Mouse (Mus musculus) midbrain, embryonic 10.5 days (tissue): ENCODE results near the gene St8sia1. TPM values are rescaled to one million over a fixed set of nuclear protein-coding genes. Genes with fewer than 3 reads are reported as not detected.

ENCODE experiments used
- DNase-seq: peaks from one replicate; pipeline ENCODE4 v3.0.0-alpha.2; 2017; ENCODE audit warnings: low spot score
- H3K27ac ChIP-seq: fragments of 300-500 bp; sonication (generic); replicated peaks from 2 replicates; pipeline ENCODE4 v1.5.1; 2016; ENCODE audit warnings: mild to moderate bottlenecking
- H3K27me3 ChIP-seq: fragments of 300-500 bp; sonication (generic); 2 replicates; pipeline ENCODE4 v1.6.1; 2016; ENCODE audit warnings: low read depth, mild to moderate bottlenecking; ENCODE audit not compliant: poor library complexity, severe bottlenecking
- H3K36me3 ChIP-seq: fragments of 300-500 bp; sonication (generic); 2 replicates; pipeline ENCODE4 v1.6.1; 2016; ENCODE audit warnings: mild to moderate bottlenecking, moderate library complexity
- H3K4me1 ChIP-seq: fragments of 300-500 bp; sonication (generic); 2 replicates; pipeline ENCODE4 v1.6.1; 2016
- H3K4me3 ChIP-seq: fragments of 300-500 bp; sonication (generic); 2 replicates; pipeline ENCODE4 v1.5.1; 2016; ENCODE audit warnings: mild to moderate bottlenecking, moderate library complexity
- H3K9me3 ChIP-seq: fragments of 300-500 bp; sonication (generic); replicated peaks from 2 replicates; pipeline ENCODE4 v1.6.1; 2016; ENCODE audit warnings: mild to moderate bottlenecking
- WGBS: fragments of 180-500 bp; shearing (Covaris S2); methylation state at CpG from one replicate; pipeline ENCODE4 v1.1.7; 2016; 5-methylcytosine and 5-hydroxymethylcytosine counted together
- polyA plus RNA-seq: library from polyadenylated mRNA; unstranded; fragments of >200 nt; fragmentation: Nextera tagmentation; extraction: Ambion mirVana; gene quantifications from 2 replicates; pipeline ENCODE4 v1.2.1, GENCODE M21; 2016

The St8sia1 gene
- polyA plus RNA-seq, 1 experiment from 2014 or later = 3.9 TPM

- Histone ChIP-seq H3K9me3 (no peaks in the 10 kb centered on the region), H3K27me3 (no peaks in the 10 kb centered on the region), H3K4me3 (no peak overlapping the region), H3K27ac (no peak overlapping the region), H3K4me1 (peaks cover 10% of the 10 kb centered on the region), H3K36me3 (no peaks in the 10 kb centered on the region)
- 87% methylated on average over 9 of the region's 9 CpGs for WGBS
- DNase-seq = no peak
Observed at GRCm38 (mm10) chr6:142837326-142837725, 126.9 kb downstream of the St8sia1 start.

- 70% methylated on average over 18 of the region's 18 CpGs for WGBS
- Histone ChIP-seq H3K27ac (peak overlapping the region; percentile 67), H3K4me1 (peaks cover 10% of the 10 kb centered on the region), H3K9me3 (no peaks in the 10 kb centered on the region), H3K27me3 (no peaks in the 10 kb centered on the region), H3K36me3 (no peaks in the 10 kb centered on the region), H3K4me3 (no peak overlapping the region)
- peak; percentile 29 for DNase-seq
Observed at GRCm38 (mm10) chr6:142835726-142836125, 128.5 kb downstream of the St8sia1 start.

GRCm38 (mm10) chr6:142834911-142835310 lies 129.3 kb downstream of the St8sia1 start:
- Histone ChIP-seq H3K27me3 (no peaks in the 10 kb centered on the region), H3K27ac (peak overlapping the region; percentile 67; the same call in 1 of the 2 replicates), H3K9me3 (no peaks in the 10 kb centered on the region), H3K36me3 (no peaks in the 10 kb centered on the region), H3K4me3 (no peak overlapping the region), H3K4me1 (peaks cover 10% of the 10 kb centered on the region)
- 86% methylated on average over 4 of the region's 4 CpGs for WGBS
- no peak for DNase-seq

- 85% methylated on average over 3 of the region's 3 CpGs for WGBS
- no peaks in the 10 kb centered on the region for H3K9me3 ChIP-seq
- H3K4me3 ChIP-seq = no peak overlapping the region
- peaks cover 10% of the 10 kb centered on the region for H3K4me1 ChIP-seq
- H3K27ac ChIP-seq = no peak overlapping the region
- H3K36me3 ChIP-seq = peaks cover 4% of the 10 kb centered on the region; the same call in 1 of the 2 replicates
- no peak for DNase-seq
- no peaks in the 10 kb centered on the region for H3K27me3 ChIP-seq
Observed at GRCm38 (mm10) chr6:142831706-142832105, 132.5 kb downstream of the St8sia1 start.

GRCm38 (mm10) chr6:142831243-142831642 lies 133.0 kb downstream of the St8sia1 start:
- no peak for DNase-seq
- H3K9me3 ChIP-seq = no peaks in the 10 kb centered on the region
- H3K27ac ChIP-seq = no peak overlapping the region
- H3K36me3 ChIP-seq = peaks cover 4% of the 10 kb centered on the region; the same call in 1 of the 2 replicates
- H3K4me3 ChIP-seq = no peak overlapping the region
- H3K27me3 ChIP-seq = no peaks in the 10 kb centered on the region
- 53% methylated on average over 8 of the region's 8 CpGs for WGBS
- H3K4me1 ChIP-seq = peaks cover 10% of the 10 kb centered on the region

- Histone ChIP-seq H3K9me3 (no peaks in the 10 kb centered on the region), H3K4me3 (no peak overlapping the region), H3K27ac (no peak overlapping the region), H3K36me3 (peaks cover 4% of the 10 kb centered on the region; the same call in 1 of the 2 replicates), H3K27me3 (no peaks in the 10 kb centered on the region), H3K4me1 (0 out of 2 replicates have a peak, but pooled peaks cover 3% of the 10 kb centered on the region)
- 94% methylated on average over 3 of the region's 3 CpGs for WGBS
- no peak for DNase-seq
Observed at GRCm38 (mm10) chr6:142830221-142830620, 134.0 kb downstream of the St8sia1 start.

GRCm38 (mm10) chr6:142825449-142825848 lies 138.8 kb downstream of the St8sia1 start:
- Histone ChIP-seq H3K27me3 (no peaks in the 10 kb centered on the region), H3K4me3 (no peak overlapping the region), H3K27ac (no peak overlapping the region), H3K9me3 (no peaks in the 10 kb centered on the region), H3K4me1 (no peaks in the 10 kb centered on the region), H3K36me3 (peaks cover 4% of the 10 kb centered on the region; the same call in 1 of the 2 replicates)
- 92% methylated on average over 5 of the region's 5 CpGs for WGBS
- no peak for DNase-seq

GRCm38 (mm10) chr6:142823008-142823787 lies 141.1 kb downstream of the St8sia1 start:
- Histone ChIP-seq H3K27ac (no peak overlapping the region), H3K9me3 (no peaks in the 10 kb centered on the region), H3K4me1 (no peaks in the 10 kb centered on the region), H3K36me3 (no peaks in the 10 kb centered on the region), H3K4me3 (no peak overlapping the region), H3K27me3 (no peaks in the 10 kb centered on the region)
- 84% methylated on average over 5 of the region's 5 CpGs for WGBS
- DNase-seq = no peak

GRCm38 (mm10) chr6:142818306-142818705 lies 145.9 kb downstream of the St8sia1 start:
- no peak overlapping the region for H3K4me3 ChIP-seq
- H3K4me1 ChIP-seq = peaks cover 12% of the 10 kb centered on the region
- 95% methylated on average over 10 of the region's 10 CpGs for WGBS
- no peak overlapping the region for H3K27ac ChIP-seq
- DNase-seq = no peak
- H3K36me3 ChIP-seq = no peaks in the 10 kb centered on the region
- no peaks in the 10 kb centered on the region for H3K9me3 ChIP-seq
- no peaks in the 10 kb centered on the region for H3K27me3 ChIP-seq

GRCm38 (mm10) chr6:142815513-142815912 lies 148.7 kb downstream of the St8sia1 start:
- no peaks in the 10 kb centered on the region; the same call in 1 of the 2 replicates for H3K27me3 ChIP-seq
- H3K4me3 ChIP-seq = no peak overlapping the region
- no peaks in the 10 kb centered on the region for H3K9me3 ChIP-seq
- H3K4me1 ChIP-seq = peaks cover 21% of the 10 kb centered on the region
- H3K36me3 ChIP-seq = no peaks in the 10 kb centered on the region
- H3K27ac ChIP-seq = no peak overlapping the region
- WGBS = 79% methylated on average over 3 of the region's 3 CpGs
- DNase-seq = no peak

GRCm38 (mm10) chr6:142814495-142814921 lies 149.7 kb downstream of the St8sia1 start:
- Histone ChIP-seq H3K27me3 (no peaks in the 10 kb centered on the region; the same call in 1 of the 2 replicates), H3K4me1 (peaks cover 21% of the 10 kb centered on the region), H3K4me3 (peak overlapping the region; percentile 51), H3K9me3 (no peaks in the 10 kb centered on the region), H3K36me3 (no peaks in the 10 kb centered on the region), H3K27ac (peak overlapping the region; percentile 78)
- 5% methylated on average over 15 of the region's 15 CpGs for WGBS
- peak; percentile 87 for DNase-seq

GRCm38 (mm10) chr6:142814011-142814410 lies 150.2 kb downstream of the St8sia1 start:
- Histone ChIP-seq H3K36me3 (no peaks in the 10 kb centered on the region), H3K9me3 (no peaks in the 10 kb centered on the region), H3K4me3 (peak overlapping the region; percentile 51; the same call in 1 of the 2 replicates), H3K27ac (peak overlapping the region; percentile 78), H3K27me3 (no peaks in the 10 kb centered on the region; the same call in 1 of the 2 replicates), H3K4me1 (peaks cover 21% of the 10 kb centered on the region)
- WGBS = 70% methylated on average over 10 of the region's 10 CpGs
- DNase-seq = no peak

- Histone ChIP-seq H3K27me3 (no peaks in the 10 kb centered on the region; the same call in 1 of the 2 replicates), H3K36me3 (no peaks in the 10 kb centered on the region), H3K27ac (peak overlapping the region; percentile 46; the same call in 1 of the 2 replicates), H3K9me3 (no peaks in the 10 kb centered on the region), H3K4me3 (no peak overlapping the region), H3K4me1 (peaks cover 21% of the 10 kb centered on the region)
- 72% methylated on average over 5 of the region's 5 CpGs for WGBS
- DNase-seq = no peak
Observed at GRCm38 (mm10) chr6:142812969-142813368, 151.3 kb downstream of the St8sia1 start.
